Mouse (Mus musculus) liver, adult 2 months (tissue): ENCODE results near the gene Ruvbl2.

Experiments used
- CTCF ChIP-seq: fragments of 200-500 bp; IDR thresholded peaks from 2 replicates; pipeline ENCODE4 v1.5.1; 2011; ENCODE audit warnings: low read depth, low read length, control low read depth
- POLR2A ChIP-seq: fragments of 200-500 bp; IDR thresholded peaks from 2 replicates; pipeline ENCODE4 v1.6.1; 2011; ENCODE audit warnings: low read length, control low read depth; ENCODE audit not compliant: insufficient read depth; ENCODE audit errors: extremely low read depth

- TF ChIP-seq POLR2A = no peak
- TF ChIP-seq CTCF = no peak
Measured at GRCm38 (mm10) chr7:45412421-45412820, 25.5 kb downstream of the Ruvbl2 start.
